ENCODE assay signal across 32 mouse cellular contexts in genomic region chr1:123924905-123925304, GRCm38 (mm10).
"Had no signal": no experiment of that assay in that cellular context is flagged by ENCODE, and none has a peak within 500 bp of the region (broad histone marks: within the 10 kb centered on the region; RNA-seq: fewer than 3 reads in every experiment).

No protein-coding gene starts in this region.

- H3K4me2 ChIP-seq: limb, embryonic 12.5 days; limb, embryonic 13.5 days; limb, embryonic 15.5 days; liver, embryonic 11.5 days; liver, embryonic 12.5 days; liver, embryonic 13.5 days; liver, embryonic 15.5 days; lung, embryonic 14.5 days; lung, embryonic 15.5 days; midbrain, embryonic 11.5 days; midbrain, embryonic 12.5 days; midbrain, embryonic 13.5 days; midbrain, embryonic 15.5 days; neural tube, embryonic 12.5 days had no signal

- H3K9ac ChIP-seq: limb, embryonic 12.5 days; limb, embryonic 13.5 days; limb, embryonic 15.5 days; liver, embryonic 12.5 days; liver, embryonic 13.5 days; liver, embryonic 14.5 days; liver, embryonic 15.5 days; liver, postnatal 0 days; lung, embryonic 14.5 days; lung, embryonic 15.5 days; midbrain, embryonic 12.5 days; midbrain, embryonic 13.5 days; midbrain, embryonic 15.5 days; neural tube, embryonic 12.5 days had no signal

- H3K36me3 ChIP-seq: limb, embryonic 10.5 days; limb, embryonic 12.5 days; limb, embryonic 13.5 days; limb, embryonic 15.5 days; liver, embryonic 12.5 days; liver, embryonic 13.5 days; liver, embryonic 15.5 days; lung, embryonic 15.5 days; midbrain, embryonic 10.5 days; midbrain, embryonic 12.5 days; midbrain, embryonic 13.5 days; midbrain, embryonic 15.5 days; neural tube, embryonic 12.5 days had no signal

- H3K9me3 ChIP-seq: limb, embryonic 10.5 days; limb, embryonic 12.5 days; limb, embryonic 13.5 days; limb, embryonic 15.5 days; liver, embryonic 12.5 days; liver, embryonic 13.5 days; liver, embryonic 15.5 days; lung, embryonic 15.5 days; megakaryocyte, embryonic 14.5 days; midbrain, embryonic 10.5 days; midbrain, embryonic 12.5 days; midbrain, embryonic 13.5 days; midbrain, embryonic 15.5 days; neural tube, embryonic 12.5 days had no signal

- H3K27ac ChIP-seq: limb, embryonic 10.5 days; limb, embryonic 12.5 days; limb, embryonic 13.5 days; limb, embryonic 15.5 days; liver, embryonic 12.5 days; liver, embryonic 13.5 days; liver, embryonic 14.5 days; liver, embryonic 15.5 days; lung, embryonic 15.5 days; macrophage; midbrain, embryonic 10.5 days; midbrain, embryonic 12.5 days; midbrain, embryonic 13.5 days; midbrain, embryonic 15.5 days; neural tube, embryonic 12.5 days had no signal

- H3K4me1 ChIP-seq: limb, embryonic 10.5 days; limb, embryonic 12.5 days; limb, embryonic 13.5 days; limb, embryonic 15.5 days; liver, embryonic 12.5 days; liver, embryonic 13.5 days; liver, embryonic 15.5 days; lung, embryonic 15.5 days; megakaryocyte, embryonic 14.5 days; neural tube, embryonic 12.5 days had no signal

- H3K27me3 ChIP-seq: limb, embryonic 12.5 days; limb, embryonic 13.5 days; limb, embryonic 15.5 days; liver, embryonic 12.5 days; liver, embryonic 13.5 days; liver, embryonic 15.5 days; lung, embryonic 15.5 days; megakaryocyte, embryonic 14.5 days; midbrain, embryonic 12.5 days; midbrain, embryonic 13.5 days; midbrain, embryonic 15.5 days; neural tube, embryonic 12.5 days had no signal

- ATAC-seq: liver, embryonic 12.5 days; liver, postnatal 0 days; lung, postnatal 0 days; midbrain, embryonic 13.5 days; midbrain, embryonic 15.5 days; midbrain, embryonic 16.5 days had no signal

- H3K4me3 ChIP-seq: limb, embryonic 10.5 days; limb, embryonic 12.5 days; limb, embryonic 13.5 days; limb, embryonic 15.5 days; liver, embryonic 12.5 days; liver, embryonic 13.5 days; liver, embryonic 15.5 days; lung, embryonic 15.5 days; megakaryocyte, embryonic 14.5 days; midbrain, embryonic 10.5 days; midbrain, embryonic 12.5 days; midbrain, embryonic 13.5 days; midbrain, embryonic 15.5 days; myocyte; neural tube, embryonic 12.5 days had no signal

- DNase-seq: left cerebral cortex, postnatal 4 days; liver; liver, embryonic 13.5 days; liver, postnatal 0 days; lung, adult 18-20 months; lung, adult 2 months; lung, embryonic 14.5 days; lung, postnatal 10 days; lung, postnatal 14 days; lung, postnatal 36 days; lung, postnatal 4 days; midbrain, embryonic 14.5 days had no signal
